Mouse (Mus musculus): ENCODE results near the gene Gm49027. TPM values are rescaled to one million over a fixed set of nuclear protein-coding genes. Genes with fewer than 3 reads are reported as not detected.
"Not testable (repeated sequence)": the region's sequence is repeated elsewhere in the genome, so short reads cannot be mapped to it uniquely, and the experiment has no call there.

The Gm49027 gene
- total RNA-seq (2021): not detected

DNA sequence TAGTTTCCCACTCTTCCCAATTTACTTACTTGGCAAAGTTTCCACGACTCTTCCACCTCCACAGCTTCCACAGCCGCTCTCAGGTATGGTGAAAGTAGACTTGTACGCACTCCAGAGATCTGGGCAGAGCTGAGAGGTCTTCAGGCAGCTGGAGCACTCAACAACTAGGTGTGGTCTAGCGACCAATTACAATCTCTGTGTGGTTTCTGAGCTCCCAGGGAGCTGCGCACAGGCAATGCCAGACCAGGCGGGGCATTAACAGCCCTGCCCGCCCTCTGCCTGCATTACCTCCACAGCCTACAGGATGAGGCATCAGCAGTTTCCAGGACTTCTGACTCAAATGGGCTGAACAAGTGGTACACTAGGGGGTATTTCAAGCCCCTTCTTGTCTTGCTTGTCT lies at the start of gene Gm49027:
Gm49027 (minus strand) TSS at position 208 of the 400 bp plus-strand sequence.
- intact Hi-C loops (cut with DNase I): no loop called here
- no peak for DNase-seq

DNA sequence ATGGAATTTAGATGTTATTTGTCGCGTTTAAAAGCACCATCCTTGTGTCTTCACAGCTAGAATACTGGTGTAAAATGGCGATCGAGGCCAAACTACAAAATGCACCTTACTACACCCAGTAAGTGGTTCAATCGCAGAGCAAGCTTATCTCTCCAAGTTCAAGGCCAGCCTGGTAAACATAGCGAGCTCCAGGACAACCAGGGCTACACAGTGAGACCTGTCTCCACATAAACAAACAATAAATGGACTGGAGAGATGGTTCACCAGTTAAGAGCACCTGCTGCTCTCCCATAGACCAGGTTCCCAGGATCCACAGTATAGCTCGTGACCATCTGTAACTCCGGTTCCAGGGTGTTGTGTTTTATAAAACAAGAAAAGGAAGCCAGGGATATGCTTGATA lies 48.1 kb upstream of the Gm49027 start:
- DNase-seq: no peak
- intact Hi-C loops (cut with DNase I): no loop called here

DNA sequence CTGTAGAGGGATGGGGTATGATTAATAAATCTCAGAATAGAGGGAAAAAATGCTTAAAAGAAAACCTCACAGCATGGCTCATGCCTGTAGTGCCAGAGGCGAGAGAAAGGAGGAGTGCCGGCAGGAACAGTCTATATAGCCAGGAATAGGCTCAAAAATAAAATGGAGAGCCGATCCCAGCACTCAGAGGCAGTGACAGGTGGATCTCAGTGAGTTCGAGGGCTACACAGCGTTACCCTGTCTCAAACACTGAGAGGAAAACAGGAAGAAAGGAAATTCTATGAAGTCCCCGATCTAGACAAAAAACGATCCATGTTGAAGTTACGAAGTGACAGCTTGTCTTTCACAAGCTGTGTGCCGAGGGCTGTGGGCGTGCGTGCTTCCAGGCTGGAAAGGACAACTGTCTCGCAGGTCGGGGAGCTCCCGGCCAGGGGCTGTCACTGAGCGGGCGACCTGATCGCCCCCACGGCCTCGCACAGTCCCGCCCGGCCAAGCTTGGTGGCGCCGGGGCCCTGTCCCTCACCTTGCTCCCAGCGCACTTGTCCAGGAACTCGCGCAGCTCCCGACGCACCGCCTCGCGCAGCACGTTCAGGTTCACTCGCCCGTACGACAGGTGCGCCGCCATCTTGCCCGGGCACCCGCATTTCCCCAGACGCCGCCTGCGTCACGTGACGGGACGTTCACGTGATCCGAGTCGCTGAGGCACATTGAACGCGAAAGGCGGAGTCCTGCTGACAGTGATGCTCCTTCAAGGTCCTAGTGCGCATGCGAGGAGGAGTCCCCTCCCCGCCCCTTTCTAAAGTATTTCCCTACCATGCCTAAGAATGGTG lies 47.3 kb upstream of the Gm49027 start, which contains the start of gene Vps33a:
Vps33a (minus strand) TSS at position 682 of the 830 bp plus-strand sequence.
- peak; percentile 96 to 97 for DNase-seq
- intact Hi-C loops (cut with DNase I): no loop called here

DNA sequence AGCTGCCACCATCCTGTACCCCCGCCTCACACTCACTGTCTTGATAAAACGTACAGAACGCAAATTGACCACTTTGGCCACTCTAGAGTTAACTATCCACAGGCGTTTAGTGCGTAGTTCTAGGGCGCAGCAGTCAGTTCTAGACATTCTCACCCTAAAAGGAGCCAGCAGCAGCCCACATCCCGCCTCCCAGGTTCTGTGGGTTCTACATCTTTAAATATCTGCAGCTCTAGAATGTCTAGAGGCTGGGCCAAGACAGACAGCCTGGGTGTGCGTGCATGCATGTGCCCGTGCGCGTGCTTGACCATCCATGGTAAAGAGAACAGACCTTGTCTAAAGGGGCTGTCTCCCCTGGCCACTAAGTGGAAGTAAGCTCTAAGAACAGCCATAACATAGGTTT lies 35.8 kb upstream of the Gm49027 start:
- no peak for DNase-seq
- intact Hi-C loops (cut with DNase I): no loop called here

DNA sequence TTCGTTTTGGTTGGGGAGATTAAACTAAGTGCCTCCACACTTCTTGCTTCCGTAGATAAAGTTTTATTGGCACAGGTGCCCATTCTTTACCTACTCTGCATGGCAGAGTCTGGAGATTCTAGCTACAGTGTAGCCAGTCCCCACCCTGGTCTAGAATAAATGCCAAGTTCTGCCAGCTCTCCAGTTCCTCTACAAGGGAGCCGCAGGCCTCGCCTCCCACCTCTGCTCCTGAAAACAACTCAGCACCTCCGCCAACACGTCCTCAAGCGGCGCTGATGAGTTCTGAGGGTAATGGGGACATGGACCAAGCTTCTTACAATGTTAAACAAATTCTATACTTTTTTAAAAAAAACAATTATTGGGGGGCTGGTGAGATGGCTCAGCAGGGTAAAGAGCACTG lies 34.3 kb upstream of the Gm49027 start:
- DNase-seq: no peak
- intact Hi-C loops (cut with DNase I): no loop called here

DNA sequence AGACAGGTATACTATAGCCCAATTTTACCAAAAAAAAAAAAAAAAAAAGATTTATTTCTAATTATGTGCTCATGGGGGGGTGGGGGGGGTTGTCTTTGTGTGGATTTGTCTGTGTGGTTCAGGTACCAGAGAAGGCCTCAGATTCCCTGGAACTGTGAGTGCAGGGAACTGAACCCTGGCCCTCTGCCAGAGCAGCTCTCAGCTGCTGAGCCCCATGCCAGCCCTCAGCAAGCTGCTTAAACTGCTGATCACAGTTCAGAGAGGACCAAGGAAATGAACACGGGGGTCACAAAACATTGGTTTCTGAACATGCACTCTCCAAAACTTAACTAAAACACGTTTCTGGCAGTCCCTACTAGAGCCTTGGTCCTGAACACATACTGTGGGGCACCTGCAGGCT lies 31.2 kb upstream of the Gm49027 start:
- DNase-seq: peak; percentile 50 to 62
- intact Hi-C loops (cut with DNase I): no loop called here

DNA sequence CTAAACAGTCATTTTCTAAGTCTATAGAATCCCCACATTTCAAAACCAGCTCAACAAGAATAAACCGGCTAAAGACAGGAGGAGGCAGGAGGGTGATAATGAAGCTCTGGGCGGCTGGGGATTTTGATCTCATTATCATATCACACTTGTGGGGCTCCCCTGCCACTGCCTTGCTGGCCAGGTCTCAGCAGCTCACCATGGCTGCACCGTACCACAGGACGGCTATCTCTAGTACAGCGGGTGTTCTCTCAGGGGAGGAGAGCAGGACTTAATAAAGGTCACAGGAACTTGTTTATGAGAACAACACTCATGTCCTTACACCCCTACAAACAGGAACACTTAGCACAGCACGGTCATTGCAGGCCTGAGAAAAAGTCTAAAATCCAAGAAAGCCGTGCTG lies 30.4 kb upstream of the Gm49027 start:
- intact Hi-C loops (cut with DNase I): no loop called here
- DNase-seq: peak in 1 of 2 experiments; percentile 0

DNA sequence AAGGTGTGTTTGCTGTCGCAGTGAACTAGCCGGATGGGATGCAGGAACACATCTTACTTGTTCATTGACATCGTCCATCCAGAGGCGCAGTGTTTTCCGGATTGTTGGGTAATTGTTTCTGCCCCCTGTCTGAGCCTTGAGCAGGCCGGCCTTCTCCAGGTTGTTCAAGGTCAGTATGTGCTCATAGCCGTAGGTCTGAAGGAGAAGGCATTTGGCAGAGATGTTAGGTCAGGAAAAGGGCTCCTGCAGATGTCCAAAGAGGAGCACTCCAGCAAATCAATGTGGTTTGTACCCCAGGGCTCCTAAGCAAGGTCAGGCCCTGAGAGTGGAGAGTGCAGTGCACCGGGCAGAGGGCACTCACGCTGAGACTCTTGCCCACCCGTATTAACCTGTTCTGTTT lies 8.5 kb upstream of the Gm49027 start:
- intact Hi-C loops (cut with DNase I): no loop called here
- DNase-seq: no peak

DNA sequence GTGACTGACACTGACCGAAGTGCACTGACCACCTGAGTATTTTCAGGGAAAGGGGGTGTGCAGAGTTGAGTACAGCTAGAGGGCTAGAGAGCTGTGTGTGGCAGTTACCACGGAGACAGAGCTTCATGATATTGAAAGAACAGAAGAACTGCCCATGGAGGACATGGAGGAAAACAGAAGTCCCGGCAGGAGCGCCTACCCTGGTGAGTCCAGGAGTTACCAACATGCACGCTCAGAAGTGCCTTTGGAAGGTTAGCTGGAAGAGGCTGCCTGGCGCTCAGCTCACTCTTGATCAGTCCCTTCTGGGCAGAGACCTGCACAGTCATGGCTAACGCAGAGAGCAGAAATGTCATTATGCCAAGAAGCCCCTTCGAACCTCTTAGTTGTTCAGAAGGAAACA lies 4.8 kb upstream of the Gm49027 start:
- intact Hi-C loops (cut with DNase I): no loop called here
- no peak for DNase-seq

DNA sequence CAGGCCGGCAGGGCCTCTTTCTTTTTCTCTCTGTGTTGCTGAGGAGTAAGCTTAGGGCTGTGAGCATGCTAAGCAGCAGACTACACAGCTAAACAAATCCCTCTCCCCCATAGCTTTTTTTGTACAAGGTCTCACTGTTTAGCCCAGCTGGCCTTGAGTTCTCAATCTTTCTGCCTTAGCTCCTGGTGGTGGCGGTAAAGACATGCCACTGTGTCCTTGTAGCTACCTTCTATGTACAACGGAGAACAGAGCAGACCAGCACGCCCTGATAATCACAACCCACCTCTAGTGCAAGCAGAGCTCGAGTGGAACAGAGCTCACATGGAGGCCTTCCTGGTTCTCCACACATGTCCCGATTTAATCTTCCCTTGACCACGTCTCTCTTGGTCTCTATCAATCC lies 3.4 kb upstream of the Gm49027 start:
- DNase-seq: no peak
- intact Hi-C loops (cut with DNase I): no loop called here

DNA sequence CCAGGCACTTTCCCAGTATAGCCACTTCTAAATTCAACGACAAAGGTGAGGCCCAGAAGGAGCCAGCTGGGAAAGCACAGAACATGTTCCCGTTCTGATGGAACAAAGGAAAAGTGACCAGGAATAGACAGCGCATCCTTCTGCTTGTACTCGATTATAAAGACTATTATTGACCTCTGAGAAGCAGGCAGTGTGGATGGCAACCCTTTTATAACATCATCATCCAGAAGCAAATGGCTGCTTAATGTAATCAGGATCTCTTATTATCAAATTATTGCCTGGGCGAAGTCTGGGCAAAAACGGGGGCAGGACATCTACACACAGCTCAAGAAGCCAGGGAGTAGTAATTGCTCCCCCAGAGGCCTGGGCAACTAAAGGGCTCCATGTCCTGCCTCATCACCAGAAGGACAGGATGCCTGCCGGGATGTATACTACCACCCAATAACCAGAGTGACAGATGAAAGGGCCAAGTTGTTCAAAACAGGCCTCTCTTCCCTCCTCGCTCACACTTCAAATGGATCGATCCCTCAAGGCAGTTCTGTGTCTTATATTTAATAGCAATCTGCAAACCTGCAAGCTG lies 718 bp upstream of the Gm49027 start:
- intact Hi-C loops (cut with DNase I): no loop called here

DNA sequence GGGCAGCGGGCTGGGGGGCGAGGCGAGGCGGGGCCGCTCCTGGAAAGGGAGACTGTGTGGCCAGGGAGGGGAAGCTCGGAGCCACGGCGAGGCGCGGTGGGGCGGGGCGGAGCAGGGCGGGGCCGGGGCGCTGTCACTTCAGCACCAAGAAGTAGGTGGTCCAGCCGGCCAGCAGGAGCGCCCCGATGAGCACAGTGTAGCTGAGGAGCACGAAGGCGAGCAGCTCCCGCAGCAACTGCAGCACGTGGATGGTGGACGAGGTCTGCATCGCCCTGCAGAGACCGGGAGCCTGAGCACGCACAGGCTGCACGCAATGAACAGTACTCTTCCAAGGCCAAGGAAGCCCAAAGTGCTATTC lies 916 bp downstream of the Gm49027 start:
- intact Hi-C loops (cut with DNase I): loop anchor here (5.0 kb wide), 1 partner anchor 82 kb away; no protein-coding TSS in a partner anchor
- no peak for DNase-seq

More for the DNA sequence above, 718 bp upstream of the Gm49027 start:
- no peak for DNase-seq

DNA sequence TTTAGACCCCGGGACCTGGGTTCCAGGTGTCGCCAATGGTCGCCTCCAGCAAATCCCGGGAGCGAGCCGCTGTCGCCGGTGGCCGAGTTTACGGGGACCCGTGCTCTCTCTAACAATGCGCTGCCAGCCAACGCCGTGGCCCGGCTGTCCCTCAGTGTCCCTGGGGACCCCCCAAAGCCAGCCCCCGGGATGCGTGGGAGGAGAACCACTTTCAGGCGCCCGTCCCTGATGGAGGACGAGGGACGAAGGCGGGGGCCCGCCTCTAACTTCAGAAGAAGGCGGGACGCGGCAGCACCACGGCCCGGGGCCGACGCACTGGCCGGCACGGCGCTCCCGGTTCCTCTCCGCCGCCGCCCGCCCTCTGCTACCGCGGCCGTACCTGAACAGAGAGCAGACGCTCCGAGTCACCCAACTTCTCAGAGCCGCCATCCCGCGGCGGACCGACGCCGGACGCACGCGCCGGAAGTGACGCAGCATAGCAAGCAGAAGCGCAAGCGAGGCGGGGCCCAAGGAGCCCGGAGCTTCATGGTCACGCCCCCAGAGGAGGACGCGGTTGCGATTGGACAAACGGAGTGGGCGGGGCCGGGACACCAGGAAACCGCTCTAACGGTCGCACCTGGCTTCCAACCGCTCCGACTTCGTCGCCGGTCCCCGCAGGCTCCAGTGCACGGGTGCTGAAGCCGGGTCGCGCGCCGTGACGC lies 1.4 kb downstream of the Gm49027 start, which contains the start of gene Diablo:
Diablo (minus strand) TSS at position 485 of the 701 bp plus-strand sequence.
- peak; percentile 98 for DNase-seq
- intact Hi-C loops (cut with DNase I): loop anchor here (5.0 kb wide), 1 partner anchor 82 kb away; no protein-coding TSS in a partner anchor

DNA sequence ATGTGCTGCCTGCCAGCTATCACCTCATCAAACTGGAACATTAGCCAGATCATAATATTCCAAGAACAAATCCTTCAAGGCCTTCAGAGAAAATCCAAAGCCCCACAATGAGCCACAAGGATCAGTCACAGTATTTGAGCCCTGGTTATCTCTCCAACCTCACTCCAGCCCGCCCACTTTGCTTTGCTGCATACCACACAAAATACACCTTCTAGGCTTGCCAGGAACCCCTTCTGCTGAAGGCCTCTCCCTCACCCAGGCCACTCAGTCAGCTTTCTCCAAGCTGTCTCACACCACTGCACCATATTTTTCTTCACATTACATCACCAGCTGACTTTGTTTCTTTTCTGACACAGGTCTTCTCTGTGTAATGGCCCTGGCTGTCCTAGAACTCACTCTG lies 3.1 kb downstream of the Gm49027 start:
- intact Hi-C loops (cut with DNase I): loop anchor here (5.0 kb wide), 1 partner anchor 80 kb away; no protein-coding TSS in a partner anchor
- DNase-seq: no peak

DNA sequence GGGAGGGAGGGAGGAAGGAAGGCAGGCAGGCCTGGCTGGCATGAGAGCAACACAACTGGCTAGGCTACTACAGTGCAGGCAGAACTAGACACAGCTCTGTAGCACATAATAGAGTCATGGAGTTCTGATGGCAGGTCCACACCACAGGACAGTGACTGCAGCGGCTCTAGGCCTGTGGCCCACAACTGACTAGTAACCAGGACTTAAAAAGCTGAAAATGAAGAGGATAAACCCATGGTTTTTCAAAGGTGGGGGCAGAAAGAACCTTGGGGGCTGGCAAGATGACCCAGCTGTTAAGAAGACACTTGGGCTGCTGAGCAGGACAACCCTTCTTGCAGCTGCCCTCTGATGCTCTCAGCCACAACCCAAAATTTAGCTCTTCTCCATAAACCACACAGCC lies 3.7 kb downstream of the Gm49027 start:
- no peak for DNase-seq
- intact Hi-C loops (cut with DNase I): loop anchor here (5.0 kb wide), 1 partner anchor 79 kb away; no protein-coding TSS in a partner anchor

DNA sequence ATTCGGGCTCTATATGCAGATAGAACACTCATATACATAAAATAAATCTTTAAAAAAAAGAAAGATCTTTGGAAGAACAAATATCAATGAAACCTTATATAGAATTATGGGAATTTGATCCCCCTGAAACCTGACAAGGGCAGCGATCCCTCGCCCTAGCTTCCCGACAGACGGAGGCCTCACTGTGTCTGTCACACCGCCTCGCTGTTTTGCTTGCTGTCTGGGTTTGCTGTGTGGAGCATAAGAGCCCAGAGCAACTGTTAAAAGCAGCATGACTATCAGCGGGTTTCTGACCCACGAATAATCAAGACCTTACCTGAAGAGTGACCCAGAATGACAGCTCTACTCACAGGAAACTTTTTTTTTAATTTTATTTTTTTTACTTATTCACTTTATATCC lies 4.6 kb downstream of the Gm49027 start:
- no peak for DNase-seq
- intact Hi-C loops (cut with DNase I): loop anchor here (5.0 kb wide), 1 partner anchor 78 kb away; no protein-coding TSS in a partner anchor

DNA sequence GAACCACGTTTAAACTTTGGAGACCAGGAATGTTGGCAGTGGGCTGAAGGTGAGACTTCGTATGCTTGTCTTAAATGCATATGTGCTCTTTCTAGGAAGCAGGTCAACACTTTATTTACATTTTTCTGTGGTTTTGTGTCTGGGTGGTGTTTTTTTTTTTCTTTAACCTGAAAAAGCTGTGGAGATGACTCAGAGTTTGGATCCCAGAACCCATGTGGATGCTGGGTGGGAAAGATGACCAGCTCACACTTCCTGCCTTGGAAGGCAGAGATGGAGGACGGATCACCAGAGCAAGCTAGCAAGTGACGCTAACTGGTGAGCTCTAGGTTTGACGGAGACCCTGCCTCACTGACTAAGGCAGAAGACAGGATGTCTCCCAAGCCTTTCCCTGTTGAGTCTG lies 10.4 kb downstream of the Gm49027 start:
- DNase-seq: no peak
- intact Hi-C loops (cut with DNase I): no loop called here

DNA sequence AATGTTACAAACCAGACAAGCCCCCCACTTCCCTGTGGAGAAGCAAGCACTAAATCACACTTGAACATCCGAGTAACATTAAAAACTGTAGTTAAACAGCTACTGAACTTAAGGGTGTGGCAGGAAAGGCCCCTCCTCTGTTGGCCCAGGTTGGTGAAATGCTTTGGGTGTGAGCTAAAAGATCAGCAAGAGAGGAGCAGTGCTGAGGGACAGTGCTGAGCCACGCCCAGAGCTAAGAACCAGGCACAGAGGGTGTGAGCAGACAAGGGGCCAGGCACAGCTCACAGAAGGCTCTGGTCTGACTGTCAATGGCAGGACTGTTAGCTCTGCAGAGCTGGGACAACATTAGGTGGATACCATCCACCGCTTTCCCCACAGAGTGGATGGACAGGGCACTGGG lies 13.2 kb downstream of the Gm49027 start:
- DNase-seq: no peak
- intact Hi-C loops (cut with DNase I): no loop called here

DNA sequence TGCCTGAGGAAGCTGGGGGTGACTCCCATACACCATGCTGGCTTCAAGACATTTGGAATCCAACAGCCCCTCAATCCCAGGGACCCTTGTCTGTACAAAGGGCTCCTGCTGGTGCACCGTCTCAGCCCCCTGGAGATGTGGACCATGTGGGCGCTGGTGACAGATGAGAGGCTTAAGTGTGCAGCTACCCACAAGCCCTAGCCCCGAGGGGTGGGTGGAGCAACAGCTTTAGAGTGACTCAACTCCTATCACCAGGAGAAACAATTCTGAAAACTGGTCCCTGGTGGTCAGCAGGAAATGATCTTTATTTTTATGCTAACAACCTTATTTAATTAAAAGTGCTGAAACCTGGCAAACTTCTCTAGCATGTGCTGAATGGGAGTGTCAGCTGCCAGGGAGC lies 13.9 kb downstream of the Gm49027 start:
- intact Hi-C loops (cut with DNase I); DNase-seq: not testable (repeated sequence)

DNA sequence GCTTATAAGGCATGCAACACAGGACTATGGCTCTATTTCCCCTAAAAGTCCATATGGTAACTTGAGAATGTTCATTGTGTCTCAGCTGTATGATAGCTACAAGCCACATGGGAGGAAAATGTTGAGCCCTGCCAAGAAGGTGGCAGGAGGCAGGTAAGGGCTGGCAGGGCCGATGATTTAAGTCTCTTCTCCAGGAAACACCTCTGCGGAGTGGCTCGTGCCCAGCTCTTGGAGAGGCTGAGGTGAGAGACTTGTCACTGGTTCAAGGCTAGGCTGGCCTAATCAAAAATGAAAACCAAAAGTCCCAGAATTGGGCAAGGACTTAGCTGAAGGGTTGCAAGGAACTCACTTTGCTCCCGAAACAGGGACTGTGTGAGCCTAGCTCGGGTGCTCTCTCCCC lies 15.1 kb downstream of the Gm49027 start, which contains the start of gene B3gnt4:
B3gnt4 (plus strand) TSS at position 301 of the 400 bp plus-strand sequence.
- DNase-seq: no peak
- intact Hi-C loops (cut with DNase I): no loop called here

DNA sequence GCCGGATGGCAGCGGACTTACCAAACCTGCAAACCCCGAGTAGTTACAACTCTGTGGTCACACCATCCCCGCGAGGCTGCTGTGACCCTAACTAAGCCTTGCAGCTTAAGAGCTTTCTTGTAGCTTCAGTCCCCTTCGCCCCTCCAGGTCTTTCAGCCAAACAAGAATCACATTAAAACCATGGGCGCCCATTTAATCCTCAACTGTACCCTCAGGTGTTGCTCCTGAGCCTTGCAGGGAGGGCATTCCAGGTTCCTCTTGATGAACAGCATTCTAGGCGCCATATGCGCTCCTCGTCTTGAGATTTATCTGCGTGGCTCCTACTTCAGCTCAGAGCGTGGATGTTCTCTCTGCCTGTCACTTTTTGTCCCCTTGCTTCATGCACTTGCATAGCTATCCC lies 16.4 kb downstream of the Gm49027 start:
- no peak for DNase-seq
- intact Hi-C loops (cut with DNase I): no loop called here
